Mouse (Mus musculus) stomach, postnatal 0 days (tissue): ENCODE measurements at regions not wholly inside any gene's neighbourhood (a gene's known extent, or its start where the extent isn't known, plus 50 kb on each side); places are given as distances from the start of the nearest gene placed in this dataset.

Experiments used
- CTCF ChIP-seq: IDR thresholded peaks from 2 replicates; pipeline ENCODE4 v1.5.1; 2016; ENCODE audit warnings: antibody characterized with exemption, low read depth, mild to moderate bottlenecking, moderate library complexity
- EP300 ChIP-seq: optimal IDR thresholded peaks from 2 replicates; pipeline ENCODE3; 2016; ENCODE audit warnings: antibody characterized with exemption

DNA sequence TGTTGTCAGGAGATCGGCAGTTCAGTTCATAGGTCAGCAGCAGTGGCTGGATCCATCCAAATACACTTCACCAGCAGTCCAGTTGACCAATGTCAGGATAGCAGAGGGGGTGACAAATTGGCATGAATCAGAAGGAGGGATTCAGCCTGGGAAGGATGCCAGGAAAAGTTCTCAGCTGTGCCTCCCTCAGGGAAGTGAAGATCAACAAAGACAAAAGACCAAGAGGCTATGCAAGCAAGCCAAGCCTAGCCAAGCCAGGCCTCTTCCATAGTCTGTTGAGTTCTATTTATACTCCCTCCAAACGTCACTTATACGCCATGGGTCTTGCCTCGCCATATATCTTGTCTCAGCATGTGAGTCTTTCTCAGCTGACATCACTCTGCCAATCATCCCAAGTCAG is 129.9 kb downstream of the Opa1 start:
- no peak for TF ChIP-seq CTCF
- no peak for TF ChIP-seq EP300
